Mouse (Mus musculus): ENCODE measurements around the gene Gramd1a.

GRCm38 (mm10) chr7:31149271-31149670 is 6.4 kb downstream of the Gramd1a start:
- TF ChIP-seq CTCF (IDR thresholded peaks at IDR 0.05; ENCODE audit: low read depth, low read length) (no peak), POLR2A (IDR thresholded peaks at IDR 0.05; ENCODE audit: extremely low read depth, insufficient read depth, low read length) (no peak)
